Mouse (Mus musculus): ENCODE measurements around the gene Tom1.

- no peak for TF ChIP-seq POLR2A (IDR thresholded peaks at IDR 0.05; ENCODE audit: low read depth, low read length)
- no peak for TF ChIP-seq CTCF (IDR thresholded peaks at IDR 0.05; ENCODE audit: borderline replicate concordance, insufficient read depth, low read length)
These were observed 33.1 kb upstream of the Tom1 start for GRCm38 (mm10) chr8:75000431-75000830.
